Mouse (Mus musculus) CH12.LX (cell line): ENCODE results near the gene Hoxd13. TPM values are rescaled to one million over a fixed set of nuclear protein-coding genes. Genes with fewer than 3 reads are reported as not detected.

Source experiments
- DNase-seq: peaks from one replicate; pipeline ENCODE4 v3.0.0-alpha.2; 2013; ENCODE audit errors: extremely low read depth
- H3K27ac ChIP-seq: 2 replicates; pipeline ENCODE4 v1.5.1; 2012; ENCODE audit warnings: low read depth, mild to moderate bottlenecking, control low read depth, moderate library complexity; ENCODE audit not compliant: insufficient read depth
- H3K27me3 ChIP-seq: replicated peaks from 2 replicates; pipeline ENCODE3; 2012; ENCODE audit warnings: inconsistent platforms
- H3K36me3 ChIP-seq, 2 experiments: replicated peaks in 1 of 2; 2 replicates each; pipeline versions ENCODE3 to v1.6.1; 2012; ENCODE audit warnings: inconsistent platforms in 1 of 2, low read length in 1 of 2, mild to moderate bottlenecking in 1 of 2, mixed read lengths in 1 of 2, moderate library complexity in 1 of 2; ENCODE audit not compliant: control insufficient read depth in 1 of 2, insufficient read depth in 1 of 2
- H3K4me1 ChIP-seq, 2 experiments: 2 replicates each; pipeline ENCODE4 v1.6.1; 2012; ENCODE audit warnings: inconsistent platforms in 1 of 2, moderate library complexity in 1 of 2; ENCODE audit not compliant: insufficient read depth in 2 of 2, control insufficient read depth in 1 of 2
- H3K4me2 ChIP-seq: 2 replicates; pipeline ENCODE4 v1.6.1; 2012; ENCODE audit warnings: low read depth, mild to moderate bottlenecking, control low read depth; ENCODE audit not compliant: poor library complexity, insufficient read depth, severe bottlenecking
- H3K4me3 ChIP-seq, 3 experiments: fragments of 150-350 bp in 1 of 3; sonication (generic) in 1 of 3; replicated peaks in 1 of 3; 2 replicates each; pipeline versions ENCODE3 to v1.5.1; 2011 to 2012; ENCODE audit warnings: low read depth in 2 of 3, low read length in 2 of 3, mild to moderate bottlenecking in 2 of 3, moderate library complexity in 2 of 3, control low read depth in 1 of 3, improper control_type of control experiment in 1 of 3, inconsistent platforms in 1 of 3, mixed read lengths in 1 of 3; ENCODE audit not compliant: poor library complexity in 1 of 3
- H3K79me2 ChIP-seq: replicated peaks from 2 replicates; pipeline ENCODE4 v1.6.1; 2012; ENCODE audit warnings: mild to moderate bottlenecking, moderate library complexity; ENCODE audit not compliant: control insufficient read depth, poor library complexity, insufficient read depth, severe bottlenecking; ENCODE audit errors: extremely low read depth
- H3K9ac ChIP-seq: 2 replicates; pipeline ENCODE4 v1.6.1; 2012; ENCODE audit warnings: low read depth, mild to moderate bottlenecking, control low read depth, moderate library complexity; ENCODE audit not compliant: insufficient read depth
- H3K9me3 ChIP-seq: replicated peaks from 2 replicates; pipeline ENCODE3; 2012; ENCODE audit warnings: low read length, inconsistent platforms, mixed read lengths
- BHLHE40 ChIP-seq: IDR thresholded peaks from 2 replicates; pipeline ENCODE4 v1.6.1; 2011; ENCODE audit warnings: mild to moderate bottlenecking, low read depth, low read length, improper control_type of control experiment
- CTCF ChIP-seq, 2 experiments: IDR thresholded peaks in 1 of 2; conservative IDR thresholded peaks in 1 of 2; 2 replicates each; pipeline ENCODE4 v1.5.1; 2011 to 2012; ENCODE audit warnings: low read depth in 2 of 2, low read length in 2 of 2, improper control_type of control experiment in 1 of 2, inconsistent platforms in 1 of 2, mild to moderate bottlenecking in 1 of 2, moderate library complexity in 1 of 2
- ELF1 ChIP-seq: IDR thresholded peaks from 2 replicates; pipeline ENCODE4 v1.6.1; 2014; ENCODE audit warnings: low read depth, mild to moderate bottlenecking, inconsistent platforms, low read length, improper control_type of control experiment
- EP300 ChIP-seq: IDR thresholded peaks from 2 replicates; pipeline ENCODE4 v1.6.1; 2011; ENCODE audit warnings: low read length, improper control_type of control experiment
- ETS1 ChIP-seq: conservative IDR thresholded peaks from 2 replicates; pipeline ENCODE4 v1.6.1; 2012; ENCODE audit warnings: low read depth, mild to moderate bottlenecking, inconsistent platforms, low read length, improper control_type of control experiment, moderate library complexity
- GABPA ChIP-seq: IDR thresholded peaks from 2 replicates; pipeline ENCODE4 v1.6.1; 2012; ENCODE audit warnings: low read depth, low read length, improper control_type of control experiment, inconsistent platforms; ENCODE audit not compliant: insufficient replicate concordance
- HCFC1 ChIP-seq: IDR thresholded peaks from 2 replicates; pipeline ENCODE4 v1.6.1; 2012; ENCODE audit warnings: low read depth, mild to moderate bottlenecking, inconsistent platforms, low read length, improper control_type of control experiment
- KAT2A ChIP-seq: IDR thresholded peaks from 2 replicates; pipeline ENCODE4 v1.6.1; 2012; ENCODE audit warnings: low read length, improper control_type of control experiment, inconsistent platforms; ENCODE audit not compliant: insufficient replicate concordance
- MAZ ChIP-seq: IDR thresholded peaks from 2 replicates; pipeline ENCODE4 v1.6.1; 2012; ENCODE audit warnings: low read depth, mild to moderate bottlenecking, inconsistent platforms, low read length, improper control_type of control experiment, moderate library complexity
- MYC ChIP-seq: IDR thresholded peaks from 2 replicates; pipeline ENCODE4 v1.6.1; 2011; ENCODE audit warnings: low read depth, mild to moderate bottlenecking, improper control_type of control experiment, low read length
- NELFE ChIP-seq: IDR thresholded peaks from 2 replicates; pipeline ENCODE4 v1.6.1; 2011; ENCODE audit warnings: low read depth, low read length, improper control_type of control experiment
- NRF1 ChIP-seq: IDR thresholded peaks from 2 replicates; pipeline ENCODE4 v1.6.1; 2014; ENCODE audit warnings: low read depth, mild to moderate bottlenecking, inconsistent platforms, low read length, improper control_type of control experiment, moderate library complexity
- RCOR1 ChIP-seq: conservative IDR thresholded peaks from 2 replicates; pipeline ENCODE4 v1.6.1; 2012; ENCODE audit warnings: low read depth, mild to moderate bottlenecking, inconsistent platforms, low read length, improper control_type of control experiment
- SIN3A ChIP-seq: IDR thresholded peaks from 2 replicates; pipeline ENCODE4 v1.6.1; 2012; ENCODE audit warnings: low read length, improper control_type of control experiment, inconsistent platforms
- TBP ChIP-seq: conservative IDR thresholded peaks from 2 replicates; pipeline ENCODE4 v1.6.1; 2011; ENCODE audit warnings: low read depth, low read length, improper control_type of control experiment
- TCF12 ChIP-seq: IDR thresholded peaks from 2 replicates; pipeline ENCODE4 v1.6.1; 2014; ENCODE audit warnings: low read depth, mild to moderate bottlenecking, inconsistent platforms, low read length, improper control_type of control experiment
- UBTF ChIP-seq: IDR thresholded peaks from 2 replicates; pipeline ENCODE4 v1.6.1; 2012; ENCODE audit warnings: low read depth, mild to moderate bottlenecking, inconsistent platforms, low read length, improper control_type of control experiment, moderate library complexity
- USF1 ChIP-seq: IDR thresholded peaks from 2 replicates; pipeline ENCODE4 v1.6.1; 2014; ENCODE audit warnings: low read depth, mild to moderate bottlenecking, inconsistent platforms, low read length, improper control_type of control experiment
- USF2 ChIP-seq: conservative IDR thresholded peaks from 2 replicates; pipeline ENCODE4 v1.6.1; 2011; ENCODE audit warnings: low read depth, low read length, improper control_type of control experiment
- ZC3H11A ChIP-seq: IDR thresholded peaks from 2 replicates; pipeline ENCODE4 v1.6.1; 2012; ENCODE audit warnings: low read depth, mild to moderate bottlenecking, inconsistent platforms, low read length, improper control_type of control experiment
- dilution Hi-C: fragments of 300-500 bp; cut with MboI; formaldehyde crosslinking; loops from 2 replicates; pipeline ENCODE4 v1.14.3; 2020; ENCODE audit warnings: low sequenced_read_pairs; ENCODE audit not compliant: extremely low pct_unique_long_range_greater_than_20kb, extremely low pct_ligation_motif_present
- in situ Hi-C: fragments of 300-500 bp; cut with MboI; formaldehyde crosslinking; loops from 3 replicates; pipeline ENCODE4 v1.14.3; 2019; ENCODE audit warnings: low sequenced_read_pairs, low pct_ligation_motif_present, low pct_unique_long_range_greater_than_20kb, mixed read lengths
- polyA plus RNA-seq: library from polyadenylated mRNA; unstranded; fragments of >175 nt; gene quantifications from 2 replicates; pipeline ENCODE4 v1.2.1, GENCODE M21; 2012; ENCODE audit warnings: low read depth; ENCODE audit not compliant: insufficient read length
- total RNA-seq, 2 experiments: library from RNA; depleted of rRNA; stranded (reverse); fragments of 300-350 nt in 1 of 2; fragments of >200 nt in 1 of 2; gene quantifications; 2 replicates each; pipeline ENCODE4 v1.2.3; 2012 to 2014

The Hoxd13 gene
- total and polyA plus RNA-seq, 3 experiments, result not detected

DNA sequence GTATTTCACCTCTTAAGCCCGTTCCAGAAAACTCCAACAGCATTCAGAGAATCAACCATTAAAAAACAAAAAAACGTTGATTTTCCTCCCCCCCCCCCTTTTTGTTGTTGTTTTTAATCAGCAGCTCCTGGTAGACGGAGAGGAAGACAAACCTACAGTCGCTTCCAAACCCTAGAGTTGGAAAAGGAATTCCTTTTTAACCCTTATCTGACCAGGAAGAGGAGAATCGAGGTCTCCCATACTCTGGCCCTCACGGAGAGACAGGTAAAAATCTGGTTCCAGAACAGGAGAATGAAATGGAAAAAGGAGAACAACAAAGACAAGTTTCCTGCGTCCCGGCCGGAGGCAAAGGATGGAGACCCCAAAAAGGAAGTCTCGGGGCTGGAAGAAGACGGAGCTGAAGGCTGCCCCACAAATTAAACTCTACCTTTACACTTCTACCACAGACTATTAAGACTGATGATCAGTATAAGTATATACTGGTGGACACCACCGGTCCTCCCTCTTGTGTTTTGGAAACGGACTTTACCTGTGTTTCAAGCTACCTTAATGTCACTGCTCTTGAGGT lies 38.4 kb downstream of the Hoxd13 start:
- no peaks in the 10 kb centered on the region for H3K9me3 ChIP-seq
- H3K9ac ChIP-seq, result no peak overlapping the region
- H3K36me3 ChIP-seq, result no peaks in the 10 kb centered on the region
- in situ Hi-C loops, result loop anchor here (25.0 kb wide), 1 partner anchor 881 kb away; no protein-coding TSS in a partner anchor
- dilution Hi-C loops, result no loop called here
- H3K4me2 ChIP-seq, result no peak overlapping the region
- H3K4me3 ChIP-seq, result no peak overlapping the region
- H3K4me1 ChIP-seq, result peaks cover 0 to 4% of the 10 kb centered on the region in 2 experiments; a peak in 2 of 4 replicates
- no peak for DNase-seq
- no peaks in the 10 kb centered on the region for H3K79me2 ChIP-seq
- TF ChIP-seq HCFC1, result no peak
- TF ChIP-seq EP300, result no peak
- TF ChIP-seq UBTF, result no peak
- peaks cover 6% of the 10 kb centered on the region for H3K27me3 ChIP-seq
- no peak overlapping the region for H3K27ac ChIP-seq

DNA sequence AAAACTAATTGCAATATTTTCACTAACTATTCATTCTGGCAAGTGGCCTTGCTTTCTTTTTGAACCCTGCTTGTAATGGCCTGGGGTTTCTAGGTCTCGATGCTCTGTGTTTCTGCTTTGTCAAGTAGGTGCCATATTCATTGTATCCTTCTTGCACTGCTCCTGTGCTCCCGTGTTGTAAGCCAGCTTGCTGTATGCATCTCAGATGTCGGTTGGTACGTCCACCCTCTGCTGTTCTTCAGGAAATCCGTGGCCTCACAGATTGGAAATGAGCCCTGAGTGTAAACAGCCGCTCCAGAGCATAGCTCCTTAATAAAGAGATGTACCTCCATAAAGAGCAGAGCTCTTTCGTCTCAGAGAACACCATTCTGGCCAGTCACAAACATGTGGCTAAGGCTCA lies 39.5 kb downstream of the Hoxd13 start:
- Histone ChIP-seq H3K27ac (no peak overlapping the region), H3K79me2 (no peaks in the 10 kb centered on the region), H3K27me3 (peaks cover 6% of the 10 kb centered on the region), H3K36me3 (no peaks in the 10 kb centered on the region), H3K9ac (no peak overlapping the region), H3K4me1 (peaks cover 0 to 4% of the 10 kb centered on the region in 2 experiments; a peak in 2 of 4 replicates), H3K4me2 (no peak overlapping the region), H3K9me3 (peaks cover 4% of the 10 kb centered on the region), H3K4me3 (no peak overlapping the region)
- dilution Hi-C loops (no loop called here), in situ Hi-C loops (loop anchor here (25.0 kb wide), 1 partner anchor 880 kb away; no protein-coding TSS in a partner anchor)
- TF ChIP-seq NRF1 (no peak), MAZ (no peak), ZC3H11A (no peak), UBTF (no peak), NELFE (no peak), RCOR1 (no peak), USF2 (no peak)
- DNase-seq, result no peak

DNA sequence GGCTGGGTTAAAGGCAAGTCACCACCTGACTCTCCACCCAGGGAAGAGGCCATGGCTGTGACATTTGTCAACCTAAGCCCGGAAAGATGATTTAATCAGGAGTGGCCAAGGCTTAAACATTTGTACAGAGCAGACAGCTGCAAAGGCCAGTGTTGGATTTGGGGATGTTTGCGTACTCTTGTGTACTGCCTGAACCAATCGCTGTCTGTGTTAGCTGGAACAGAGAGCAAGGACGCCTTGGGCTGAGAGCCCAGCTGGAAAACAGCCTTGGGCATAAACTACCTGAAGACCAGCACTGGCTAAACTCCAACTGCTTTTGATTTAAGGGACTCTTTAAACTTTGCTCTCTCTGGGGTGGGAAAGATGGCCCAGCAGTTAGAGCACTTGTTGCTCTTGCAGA lies 40.6 kb downstream of the Hoxd13 start:
- dilution Hi-C loops, result no loop called here

More for the DNA sequence above, 40.6 kb downstream of the Hoxd13 start:
- no peak overlapping the region for H3K27ac ChIP-seq
- H3K9ac ChIP-seq, result no peak overlapping the region
- H3K4me1 ChIP-seq, result peaks cover 0 to 4% of the 10 kb centered on the region in 2 experiments; a peak in 2 of 4 replicates
- DNase-seq, result no peak
- TF ChIP-seq NELFE (no peak), KAT2A (no peak), TCF12 (no peak), SIN3A (no peak), CTCF (conservative IDR thresholded peaks at IDR 0.05 in 1 of 2, IDR thresholded peaks at IDR 0.05 in 1 of 2; ENCODE audit: low read depth in 2 of 2, low read length in 2 of 2) (no peak), TBP (no peak), ETS1 (no peak), NRF1 (no peak), BHLHE40 (no peak), MYC (no peak), HCFC1 (no peak), GABPA (no peak), USF1 (no peak), EP300 (no peak), ELF1 (no peak)
- in situ Hi-C loops, result loop anchor here (25.0 kb wide), 1 partner anchor 879 kb away; no protein-coding TSS in a partner anchor
- H3K36me3 ChIP-seq, result no peaks in the 10 kb centered on the region
- peaks cover 4% of the 10 kb centered on the region for H3K9me3 ChIP-seq
- no peak overlapping the region for H3K4me2 ChIP-seq
- peaks cover 6% of the 10 kb centered on the region for H3K27me3 ChIP-seq
- H3K4me3 ChIP-seq, result no peak overlapping the region
- no peaks in the 10 kb centered on the region for H3K79me2 ChIP-seq
